Mouse (Mus musculus): ENCODE results near the gene Poc1b. TPM values are rescaled to one million over a fixed set of nuclear protein-coding genes. Genes with fewer than 3 reads are reported as not detected.

Poc1b gene
- polyA plus RNA-seq, 1 experiment from 2014 or later: 33.5 TPM

DNA sequence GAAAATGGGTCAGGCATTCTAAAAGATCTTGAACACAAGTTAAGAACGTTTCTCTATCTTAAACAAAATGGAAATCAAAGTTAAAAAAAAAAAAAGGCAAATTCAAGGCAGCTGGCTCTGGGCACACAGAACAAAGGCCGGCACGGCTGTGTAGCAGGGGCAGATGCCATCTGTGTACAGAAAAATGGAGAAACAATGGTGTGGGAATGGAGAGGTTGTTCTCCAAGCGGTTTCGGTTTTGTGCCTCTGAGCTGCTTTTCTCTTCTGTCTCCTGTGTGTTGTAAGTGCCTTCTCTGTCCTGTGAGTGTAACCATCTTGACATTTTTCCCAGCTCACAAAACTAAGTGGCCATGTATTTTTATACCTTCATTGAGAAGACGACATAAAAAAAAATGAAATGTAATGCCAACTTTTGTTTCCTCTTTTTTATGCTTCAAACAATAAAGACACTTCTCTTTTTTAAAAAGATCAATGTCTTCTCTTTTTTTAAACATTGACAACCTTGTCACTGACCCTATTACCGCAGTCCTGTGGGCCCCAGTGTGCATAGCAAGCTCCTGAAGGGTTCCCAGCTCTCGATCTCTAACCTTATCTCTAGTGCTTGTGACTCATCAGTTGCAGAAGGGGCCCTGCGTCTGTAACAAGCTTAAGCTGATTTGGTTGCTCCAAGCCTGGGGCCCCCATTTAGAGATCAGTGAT, 90.9 kb downstream of the Poc1b start:
- ATAC-seq (replicated peaks; ENCODE audit: low FRiP score, low TSS enrichment, low read depth) (no peak), DNase-seq (ENCODE audit: low spot score) (no peak)
- H3K36me3 ChIP-seq (ENCODE audit: control insufficient read depth, insufficient read depth, low read length): 0 out of 2 replicates have a peak, but pooled peaks cover 5% of the 10 kb centered on the region
- WGBS: 73% methylated on average over 9 of the region's 9 CpGs
- no peak overlapping the region for H3K4me3 ChIP-seq (ENCODE audit: low read depth, low read length)
- no peak overlapping the region for H3K27ac ChIP-seq (ENCODE audit: low read depth)
- no peak overlapping the region for H3K4me2 ChIP-seq (ENCODE audit: low read length)
- no peaks in the 10 kb centered on the region for H3K27me3 ChIP-seq (replicated peaks; ENCODE audit: control insufficient read depth, insufficient read depth, low read length)
- H3K9me3 ChIP-seq (ENCODE audit: control insufficient read depth, low read length): no peaks in the 10 kb centered on the region
- H3K9ac ChIP-seq (ENCODE audit: low read length): no peak overlapping the region
- peaks cover 17% of the 10 kb centered on the region; the same call in 1 of the 2 replicates for H3K4me1 ChIP-seq (replicated peaks; ENCODE audit: control insufficient read depth, insufficient read depth, low read length)

DNA sequence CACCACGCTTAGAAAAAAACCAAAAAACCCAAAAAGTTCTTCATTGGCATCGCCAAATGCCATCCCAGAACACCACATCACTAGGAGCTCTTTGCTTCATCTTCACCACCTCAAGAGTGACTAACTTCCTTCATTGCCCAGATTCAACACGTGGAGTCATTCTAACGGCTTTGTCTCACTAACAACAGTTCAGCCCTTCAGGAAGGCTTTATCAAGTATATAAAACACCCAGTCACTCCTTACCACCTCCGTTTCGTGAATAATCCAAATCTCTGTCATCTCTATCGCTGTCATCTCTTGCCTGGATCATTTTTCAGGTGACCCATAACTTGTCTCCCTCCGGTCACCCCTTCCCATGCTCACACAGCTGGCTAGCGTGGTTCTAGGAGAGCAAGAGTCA, 92.1 kb downstream of the Poc1b start:
- Histone ChIP-seq H3K9ac (ENCODE audit: low read length) (no peak overlapping the region), H3K27me3 (replicated peaks; ENCODE audit: control insufficient read depth, insufficient read depth, low read length) (no peaks in the 10 kb centered on the region), H3K27ac (ENCODE audit: low read depth) (no peak overlapping the region), H3K4me1 (replicated peaks; ENCODE audit: control insufficient read depth, insufficient read depth, low read length) (peaks cover 21% of the 10 kb centered on the region; the same call in 1 of the 2 replicates), H3K9me3 (ENCODE audit: control insufficient read depth, low read length) (no peaks in the 10 kb centered on the region), H3K4me2 (ENCODE audit: low read length) (no peak overlapping the region), H3K36me3 (ENCODE audit: control insufficient read depth, insufficient read depth, low read length) (0 out of 2 replicates have a peak, but pooled peaks cover 5% of the 10 kb centered on the region), H3K4me3 (ENCODE audit: low read depth, low read length) (no peak overlapping the region)
- 91% methylated on average over 9 of the region's 9 CpGs for WGBS
- DNase-seq (ENCODE audit: low spot score): no peak
- no peak for ATAC-seq (replicated peaks; ENCODE audit: low FRiP score, low TSS enrichment, low read depth)

DNA sequence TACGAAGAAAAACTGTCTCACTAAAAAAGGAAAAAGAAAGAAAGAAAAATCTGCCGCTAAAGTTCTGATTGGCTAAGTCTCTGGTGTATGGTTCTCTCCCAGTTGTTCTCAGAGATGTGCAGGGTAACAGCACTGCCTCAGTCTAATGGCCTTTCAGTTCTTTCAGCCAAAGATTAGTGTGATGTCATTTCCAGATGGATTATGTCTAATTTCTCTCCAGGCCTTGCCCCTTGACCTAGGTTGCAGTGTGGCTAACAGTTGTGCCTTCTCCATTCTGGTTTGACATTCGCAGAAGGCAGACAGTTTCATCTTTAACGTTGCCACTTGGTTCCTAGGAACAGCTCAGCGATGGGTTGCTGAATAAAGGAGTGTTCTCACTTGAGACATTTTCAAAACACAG, 94.1 kb downstream of the Poc1b start:
- no peak for ATAC-seq (replicated peaks; ENCODE audit: low FRiP score, low TSS enrichment, low read depth)
- no peak overlapping the region for H3K27ac ChIP-seq (ENCODE audit: low read depth)
- 46% methylated on average over 5 of the region's 5 CpGs for WGBS

DNA sequence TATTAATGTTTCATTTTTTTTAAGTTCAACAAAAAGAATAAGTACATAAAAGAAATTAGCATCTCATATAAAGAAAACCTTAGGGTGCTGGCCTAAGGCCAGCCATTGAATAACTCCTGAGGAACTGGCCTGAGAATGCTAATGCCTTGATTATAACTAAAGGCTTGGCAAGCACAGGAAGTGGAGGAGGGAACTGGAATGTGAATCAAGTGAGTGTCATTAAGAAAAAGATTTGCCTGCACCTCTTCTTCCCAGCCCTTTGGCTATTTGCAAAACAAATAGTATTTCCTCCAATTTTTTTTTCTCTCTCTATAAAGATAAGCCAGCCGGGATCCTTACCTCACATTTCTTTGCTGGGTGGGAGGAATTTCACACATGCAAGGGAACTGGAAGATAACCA, 95.0 kb downstream of the Poc1b start:
- Histone ChIP-seq H3K4me2 (ENCODE audit: low read length) (no peak overlapping the region), H3K4me1 (replicated peaks; ENCODE audit: control insufficient read depth, insufficient read depth, low read length) (peaks cover 21% of the 10 kb centered on the region; the same call in 1 of the 2 replicates), H3K27ac (ENCODE audit: low read depth) (no peak overlapping the region), H3K9me3 (ENCODE audit: control insufficient read depth, low read length) (no peaks in the 10 kb centered on the region), H3K4me3 (ENCODE audit: low read depth, low read length) (no peak overlapping the region), H3K9ac (ENCODE audit: low read length) (no peak overlapping the region), H3K27me3 (replicated peaks; ENCODE audit: control insufficient read depth, insufficient read depth, low read length) (no peaks in the 10 kb centered on the region), H3K36me3 (ENCODE audit: control insufficient read depth, insufficient read depth, low read length) (0 out of 2 replicates have a peak, but pooled peaks cover 2% of the 10 kb centered on the region)
- DNase-seq (ENCODE audit: low spot score): no peak
- no peak for ATAC-seq (replicated peaks; ENCODE audit: low FRiP score, low TSS enrichment, low read depth)
- WGBS: 16% methylated on average over 1 of the region's 1 CpGs

More for the DNA sequence above, 94.1 kb downstream of the Poc1b start:
- Histone ChIP-seq H3K4me1 (replicated peaks; ENCODE audit: control insufficient read depth, insufficient read depth, low read length) (peaks cover 21% of the 10 kb centered on the region; the same call in 1 of the 2 replicates), H3K36me3 (ENCODE audit: control insufficient read depth, insufficient read depth, low read length) (0 out of 2 replicates have a peak, but pooled peaks cover 5% of the 10 kb centered on the region), H3K4me2 (ENCODE audit: low read length) (no peak overlapping the region), H3K4me3 (ENCODE audit: low read depth, low read length) (no peak overlapping the region), H3K9me3 (ENCODE audit: control insufficient read depth, low read length) (no peaks in the 10 kb centered on the region), H3K27me3 (replicated peaks; ENCODE audit: control insufficient read depth, insufficient read depth, low read length) (no peaks in the 10 kb centered on the region), H3K9ac (ENCODE audit: low read length) (no peak overlapping the region)
- no peak for DNase-seq (ENCODE audit: low spot score)

DNA sequence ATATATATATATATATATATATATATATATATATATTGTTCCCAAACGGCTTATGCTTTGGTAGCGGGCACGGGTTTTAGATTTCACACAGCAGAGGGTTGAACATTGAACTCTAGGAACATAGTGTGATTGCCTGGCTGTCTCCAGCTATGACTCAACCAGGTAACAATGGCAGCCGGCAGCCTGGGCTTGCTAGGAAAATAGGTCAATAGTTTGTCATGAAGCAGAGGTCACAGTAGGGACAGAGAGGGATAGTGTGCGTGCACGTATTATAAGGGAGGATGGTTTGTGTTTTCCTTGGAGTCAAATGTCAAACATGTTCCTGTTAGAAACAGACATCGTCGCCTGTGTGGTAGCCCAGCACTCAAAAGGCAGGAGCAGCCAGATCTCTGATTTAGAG, 95.5 kb downstream of the Poc1b start:
- 0 out of 2 replicates have a peak, but pooled peaks have one; percentile 20 for ATAC-seq (replicated peaks; ENCODE audit: low FRiP score, low TSS enrichment, low read depth)
- Histone ChIP-seq H3K4me1 (replicated peaks; ENCODE audit: control insufficient read depth, insufficient read depth, low read length) (peaks cover 21% of the 10 kb centered on the region; the same call in 1 of the 2 replicates), H3K9me3 (ENCODE audit: control insufficient read depth, low read length) (no peaks in the 10 kb centered on the region), H3K27ac (ENCODE audit: low read depth) (no peak overlapping the region), H3K4me2 (ENCODE audit: low read length) (no peak overlapping the region), H3K27me3 (replicated peaks; ENCODE audit: control insufficient read depth, insufficient read depth, low read length) (no peaks in the 10 kb centered on the region), H3K9ac (ENCODE audit: low read length) (no peak overlapping the region), H3K4me3 (ENCODE audit: low read depth, low read length) (no peak overlapping the region), H3K36me3 (ENCODE audit: control insufficient read depth, insufficient read depth, low read length) (no peaks in the 10 kb centered on the region)
- WGBS: 31% methylated on average over 8 of the region's 8 CpGs
- no peak for DNase-seq (ENCODE audit: low spot score)

DNA sequence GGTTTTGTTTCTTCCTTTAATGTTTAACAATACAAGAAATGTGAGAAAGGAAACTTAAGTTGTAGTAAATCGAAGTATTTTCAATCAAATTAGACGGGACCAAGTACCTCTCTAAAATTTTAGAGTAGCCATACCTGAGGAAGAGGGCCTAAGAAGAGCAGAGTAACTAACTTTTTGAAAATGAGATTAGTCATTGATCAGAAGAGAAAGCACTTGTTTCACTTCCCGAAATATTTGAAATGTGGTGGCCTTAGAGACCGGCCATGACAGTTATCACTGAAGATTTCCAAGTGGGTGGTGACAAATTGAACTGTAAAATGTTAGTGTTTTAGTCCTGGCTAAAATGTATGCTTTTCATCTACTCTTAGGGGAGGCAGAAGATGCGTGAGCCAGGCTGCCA, 96.3 kb downstream of the Poc1b start:
- ATAC-seq (replicated peaks; ENCODE audit: low FRiP score, low TSS enrichment, low read depth) (no peak), DNase-seq (ENCODE audit: low spot score) (no peak)
- no peaks in the 10 kb centered on the region for H3K36me3 ChIP-seq (ENCODE audit: control insufficient read depth, insufficient read depth, low read length)
- no peak overlapping the region; the same call in 1 of the 2 replicates for H3K9ac ChIP-seq (ENCODE audit: low read length)
- no peak overlapping the region for H3K4me3 ChIP-seq (ENCODE audit: low read depth, low read length)
- peaks cover 21% of the 10 kb centered on the region; the same call in 1 of the 2 replicates for H3K4me1 ChIP-seq (replicated peaks; ENCODE audit: control insufficient read depth, insufficient read depth, low read length)
- H3K27me3 ChIP-seq (replicated peaks; ENCODE audit: control insufficient read depth, insufficient read depth, low read length): no peaks in the 10 kb centered on the region
- H3K4me2 ChIP-seq (ENCODE audit: low read length): peak overlapping the region; percentile 61
- 48% methylated on average over 5 of the region's 5 CpGs for WGBS
- peak overlapping the region; percentile 66; the same call in 1 of the 2 replicates for H3K27ac ChIP-seq (ENCODE audit: low read depth)
- H3K9me3 ChIP-seq (ENCODE audit: control insufficient read depth, low read length): no peaks in the 10 kb centered on the region

DNA sequence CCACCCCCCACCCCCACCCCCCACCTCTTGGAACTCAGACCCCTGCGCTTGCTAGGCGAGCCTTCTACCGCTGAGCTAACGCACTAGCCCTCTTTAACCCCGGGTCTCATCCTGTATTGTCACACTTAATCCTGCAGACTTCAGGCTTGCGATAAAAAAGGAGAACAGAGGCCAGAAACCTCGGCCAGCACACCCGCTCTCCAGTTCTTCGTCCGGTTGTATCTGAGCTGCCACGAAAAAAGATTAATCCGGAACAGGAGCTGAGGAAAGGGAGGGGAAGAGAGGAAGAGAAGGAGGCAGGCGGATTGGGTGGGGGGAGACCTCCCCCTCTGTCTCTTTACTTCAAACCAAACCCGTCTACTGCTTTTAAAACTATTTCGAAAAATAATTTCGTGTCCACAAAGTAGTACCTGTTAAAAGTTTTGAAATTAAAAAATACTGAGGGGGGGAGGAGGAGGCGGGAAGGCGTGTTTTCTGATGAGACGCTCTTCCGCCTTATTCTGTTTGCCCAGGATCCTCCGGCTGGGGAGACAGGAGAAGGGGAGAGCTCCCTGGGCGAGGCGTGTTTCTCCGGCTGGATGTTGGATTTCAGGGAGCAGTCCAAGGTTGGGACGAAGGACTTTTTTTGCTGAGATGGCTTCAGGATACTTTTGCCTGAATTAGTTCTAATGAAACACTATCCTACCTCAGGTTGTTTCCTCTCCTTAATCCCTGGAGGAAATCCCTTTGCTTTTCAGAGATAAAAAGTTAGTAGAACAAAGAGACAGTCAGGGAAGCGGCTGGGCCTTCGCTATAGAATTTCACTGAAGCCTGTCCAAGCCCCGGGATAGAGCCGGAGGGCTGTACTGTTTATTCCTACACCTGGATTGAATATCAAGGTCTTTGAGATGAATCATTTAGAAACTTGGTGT, 97.0 kb downstream of the Poc1b start:
- peak overlapping the region; percentile 28 for H3K4me3 ChIP-seq (ENCODE audit: low read depth, low read length)
- peaks cover 21% of the 10 kb centered on the region; the same call in 1 of the 2 replicates for H3K4me1 ChIP-seq (replicated peaks; ENCODE audit: control insufficient read depth, insufficient read depth, low read length)
- peak overlapping the region; percentile 33 for H3K9ac ChIP-seq (ENCODE audit: low read length)
- WGBS: 2% methylated on average over 29 of the region's 29 CpGs
- peak overlapping the region; percentile 61 for H3K4me2 ChIP-seq (ENCODE audit: low read length)
- DNase-seq (ENCODE audit: low spot score) (peak; percentile 68), ATAC-seq (replicated peaks; ENCODE audit: low FRiP score, low TSS enrichment, low read depth) (no peak; the same call in 1 of the 2 replicates)
- H3K27ac ChIP-seq (ENCODE audit: low read depth): peak overlapping the region; percentile 66
- no peaks in the 10 kb centered on the region for H3K36me3 ChIP-seq (ENCODE audit: control insufficient read depth, insufficient read depth, low read length)
- H3K27me3 ChIP-seq (replicated peaks; ENCODE audit: control insufficient read depth, insufficient read depth, low read length): no peaks in the 10 kb centered on the region
- H3K9me3 ChIP-seq (ENCODE audit: control insufficient read depth, low read length): no peaks in the 10 kb centered on the region

DNA sequence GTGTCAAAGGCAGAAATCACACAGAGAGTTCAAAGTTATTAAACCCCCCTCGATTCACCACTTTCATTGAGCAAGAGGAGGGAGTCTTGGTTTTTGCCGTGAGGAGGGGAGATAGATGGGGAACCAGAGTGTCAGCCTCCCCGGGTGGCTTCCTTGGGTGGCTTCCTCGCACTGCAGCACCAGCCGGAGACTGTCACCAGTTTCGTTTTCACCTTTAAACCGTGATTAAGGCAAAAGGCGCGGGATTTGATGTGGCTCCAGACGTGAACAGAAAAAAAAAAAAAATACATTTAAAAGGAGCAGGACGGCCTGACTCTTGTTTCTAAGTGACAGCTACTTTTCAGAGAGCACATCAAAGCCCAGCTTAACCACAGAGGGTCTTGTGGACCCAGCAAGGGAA, 97.7 kb downstream of the Poc1b start:
- H3K9ac ChIP-seq (ENCODE audit: low read length): peak overlapping the region; percentile 33
- DNase-seq (ENCODE audit: low spot score) (no peak), ATAC-seq (replicated peaks; ENCODE audit: low FRiP score, low TSS enrichment, low read depth) (no peak)

More for the DNA sequence above, 97.7 kb downstream of the Poc1b start:
- Histone ChIP-seq H3K27ac (ENCODE audit: low read depth) (peak overlapping the region; percentile 66), H3K4me3 (ENCODE audit: low read depth, low read length) (peak overlapping the region; percentile 28; the same call in 1 of the 2 replicates), H3K4me2 (ENCODE audit: low read length) (peak overlapping the region; percentile 61), H3K4me1 (replicated peaks; ENCODE audit: control insufficient read depth, insufficient read depth, low read length) (peaks cover 21% of the 10 kb centered on the region; the same call in 1 of the 2 replicates), H3K9me3 (ENCODE audit: control insufficient read depth, low read length) (no peaks in the 10 kb centered on the region), H3K27me3 (replicated peaks; ENCODE audit: control insufficient read depth, insufficient read depth, low read length) (no peaks in the 10 kb centered on the region), H3K36me3 (ENCODE audit: control insufficient read depth, insufficient read depth, low read length) (no peaks in the 10 kb centered on the region)
- 8% methylated on average over 11 of the region's 11 CpGs for WGBS
